In the genomic region with DNA sequence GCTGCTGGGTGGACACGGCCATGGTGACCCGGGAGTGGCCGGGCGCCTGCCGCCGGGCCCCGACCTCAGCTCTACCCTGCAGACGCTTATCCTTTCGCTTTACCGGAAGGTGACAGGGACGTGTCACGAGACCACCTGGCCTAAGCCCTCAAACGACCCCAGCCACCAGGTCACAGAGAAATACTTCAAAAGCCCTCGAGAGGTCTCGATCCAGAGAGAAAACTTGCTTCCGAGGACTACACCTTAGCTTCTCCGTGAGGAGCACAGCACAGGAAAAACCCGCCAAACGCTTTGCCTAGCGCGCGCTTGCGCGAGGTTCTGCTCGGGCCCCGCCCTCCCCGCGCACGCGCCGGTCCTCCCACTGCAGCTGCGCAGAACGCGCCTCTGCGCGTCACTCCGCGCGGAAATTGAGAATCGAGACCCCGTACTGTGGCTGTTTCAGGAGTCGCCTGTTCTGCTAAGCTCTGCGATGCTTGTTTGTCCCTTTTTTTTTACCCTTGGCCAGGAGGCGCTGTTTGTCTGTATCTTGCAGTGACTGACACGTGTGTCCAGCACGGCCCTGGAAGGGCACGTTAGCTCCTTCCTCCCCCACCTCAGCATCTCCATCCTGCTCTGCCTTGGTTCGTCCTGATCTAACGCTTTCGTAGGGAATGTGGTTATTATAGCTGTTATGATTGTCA, we compare ENCODE assay signal across 8 mouse cellular contexts. TPM values are rescaled to one million over a fixed set of nuclear protein-coding genes. Genes with fewer than 3 reads are reported as not detected.
DNase-seq lines count a peak whose midpoint lies in the region; ATAC-seq lines count a peak whose summit lies in the region.

A gene (minus strand): TSS at position 320 of the 680 bp plus-strand sequence.

- no peaks in the 10 kb centered on the region for H3K9me3 ChIP-seq in hindbrain, embryonic 16.5 days (ENCODE audit: control insufficient read depth, low read length)

- H3K4me3 ChIP-seq in hindbrain, embryonic 16.5 days (ENCODE audit: low read length), result peak within 1 kb of the TSS; percentile 77
- peak within 1 kb of the TSS; percentile 74 for H3K4me3 ChIP-seq in macrophage (ENCODE audit: inconsistent target)

- H3K27me3 ChIP-seq in hindbrain, embryonic 16.5 days (replicated peaks; ENCODE audit: control insufficient read depth, insufficient read depth, low read length), result no peaks in the 10 kb centered on the region

- H3K9ac ChIP-seq in hindbrain, embryonic 16.5 days (ENCODE audit: low read depth, low read length), result peak within 1 kb of the TSS; percentile 77

- no peaks in the 10 kb centered on the region for H3K36me3 ChIP-seq in hindbrain, embryonic 16.5 days (ENCODE audit: control insufficient read depth, insufficient read depth, low read length)
- H3K36me3 ChIP-seq in macrophage (ENCODE audit: inconsistent target), result peaks cover 3% of the 10 kb centered on the region; the same call in 1 of the 2 replicates

- peak within 1 kb of the TSS; percentile 98 for H3K4me2 ChIP-seq in hindbrain, embryonic 16.5 days (ENCODE audit: low read length)

- ATAC-seq in hindbrain, embryonic 16.5 days, result peak; percentile 95

- peaks cover 34% of the 10 kb centered on the region for H3K79me2 ChIP-seq in macrophage (ENCODE audit: inconsistent target)

- peak; percentile 90 for DNase-seq in R1 (ENCODE audit: low read depth, low spot score)
- DNase-seq in cerebellum, postnatal 25 days, result peak; percentile 92 to 94
- DNase-seq in gastrocnemius, adult 18-20 months (ENCODE audit: low spot score), result peak; percentile 86
- DNase-seq in left cerebral cortex, adult 18-20 months (ENCODE audit: low spot score in 2 of 2), result peak; percentile 87 to 89
- peak; percentile 89 for DNase-seq in right cerebral cortex, adult 18-20 months
- DNase-seq in urinary bladder, postnatal 10 days (ENCODE audit: low spot score), result peak; percentile 56

- H3K4me1 ChIP-seq in hindbrain, embryonic 16.5 days (ENCODE audit: control insufficient read depth, insufficient read depth, low read depth, low read length), result peaks cover 15% of the 10 kb centered on the region

- H3K27ac ChIP-seq in hindbrain, embryonic 16.5 days (ENCODE audit: low read depth, low read length), result peak within 1 kb of the TSS; percentile 68
- peak within 1 kb of the TSS; percentile 59 for H3K27ac ChIP-seq in macrophage

- WGBS in hindbrain, embryonic 16.5 days, result under 1% methylated on average over 50 of the region's 50 CpGs
- under 1% methylated on average over 50 of the region's 50 CpGs for WGBS in macrophage (ENCODE audit: missing documents)

RNA-seq across cellular contexts. Expression of the gene that starts here (rescaled TPM):
- total RNA-seq in gastrocnemius, adult 18-20 months (2021), result 1 to 10 TPM; 6.2 to 8.7 TPM
- polyA plus RNA-seq in hindbrain, embryonic 16.5 days (2015; fragmentation: Nextera tagmentation; extraction: Ambion mirVana), result 22.4 and 26.6 TPM in 2 replicates
- 1 to 10 TPM; 4.9 to 5.0 TPM for total RNA-seq in left cerebral cortex, adult 18-20 months (2021)
- total RNA-seq in macrophage (2018; cell fraction: chromatin; rRNA removed), result 10 to 100 TPM; 40.0 to 87.8 (median 68.5) TPM
- 10 to 100 TPM in 24 of 26 experiments, 1 to 10 TPM in 2; 8.9 to 16.9 (median 13.9) TPM for total RNA-seq in macrophage (2018; cell fraction: cytosol; rRNA removed)
- total RNA-seq in macrophage (2018; cell fraction: nucleus; rRNA removed), result 10 to 100 TPM; 25.2 to 94.1 (median 39.9) TPM
- 14.2 to 24.9 TPM (median 20.1 TPM) in 3 replicates for polyA plus RNA-seq in macrophage (2018)

Comparison
In these comparisons a context has a peak if more than half of its experiments do, and no peak if none do; other contexts are left out.
1. Peak in every context shown above with its lines: DNase-seq, ATAC-seq, H3K4me3 ChIP-seq and H3K27ac ChIP-seq.